Mouse (Mus musculus) urinary bladder, postnatal 10 days (tissue): ENCODE results near the gene Amotl2.
A peak's percentile ranks its signal among the peaks of the same experiment; 100 is the strongest.

Experiments used
- DNase-seq: peaks from one replicate; pipeline ENCODE4 v3.0.0; 2022; ENCODE audit warnings: low spot score

Amotl2 gene

GRCm38 (mm10) chr9:102716481-102717163 lies at the start of gene Amotl2:
TSS of gene Amotl2 (plus strand) at chr9:102716672.
- DNase-seq: no peak

- DNase-seq: no peak
Measured at GRCm38 (mm10) chr9:102668115-102668514, 48.4 kb upstream of the Amotl2 start.

GRCm38 (mm10) chr9:102668906-102669305 lies 47.6 kb upstream of the Amotl2 start:
- no peak for DNase-seq

DNA sequence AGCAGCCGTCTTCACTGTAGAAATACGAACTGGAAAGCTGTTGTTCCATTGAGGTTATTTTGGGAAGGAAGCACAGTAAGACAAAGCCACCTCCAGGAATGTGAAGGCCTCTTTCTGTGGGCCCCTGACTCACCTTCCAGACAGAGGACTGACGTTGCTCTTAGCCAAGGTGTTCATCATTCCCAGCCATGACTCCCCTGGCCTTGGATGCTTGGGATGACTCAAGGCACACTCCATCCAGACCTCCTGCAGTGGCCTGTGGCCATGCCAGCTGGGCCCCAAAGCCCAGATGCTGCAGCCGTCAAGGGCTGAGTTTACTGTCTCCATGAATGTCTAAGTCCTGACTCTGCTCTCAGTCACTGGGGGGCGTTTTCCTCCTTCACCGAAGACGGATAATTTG lies 43.1 kb upstream of the Amotl2 start:
- DNase-seq: no peak

GRCm38 (mm10) chr9:102675922-102676321 lies 40.5 kb upstream of the Amotl2 start:
- DNase-seq: no peak

- no peak for DNase-seq
Measured at GRCm38 (mm10) chr9:102681470-102681869, 35.0 kb upstream of the Amotl2 start.

GRCm38 (mm10) chr9:102687943-102688342 lies 28.5 kb upstream of the Amotl2 start:
- no peak for DNase-seq

GRCm38 (mm10) chr9:102689406-102689939 lies 27.0 kb upstream of the Amotl2 start:
- no peak for DNase-seq

GRCm38 (mm10) chr9:102689940-102690642 lies 26.4 kb upstream of the Amotl2 start:
- no peak for DNase-seq

DNA sequence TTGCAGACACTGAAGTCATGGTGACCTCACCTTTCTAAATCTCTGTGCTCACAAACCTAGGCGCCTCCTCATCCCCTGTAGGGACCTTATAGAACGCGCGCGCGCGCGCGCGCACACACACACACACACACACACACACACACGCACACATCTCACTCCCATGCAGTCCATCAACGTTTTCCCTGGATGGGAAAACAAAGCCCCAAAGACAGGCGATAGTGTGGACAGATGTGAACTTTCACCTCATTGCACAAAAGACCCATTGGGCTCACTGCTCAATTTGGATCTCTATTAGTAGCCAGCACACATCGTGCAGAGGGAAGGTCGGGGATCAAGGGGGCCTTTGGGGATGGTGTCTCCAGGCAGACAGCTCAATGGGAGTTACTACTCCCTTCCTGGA lies 25.6 kb upstream of the Amotl2 start:
- no peak for DNase-seq

DNA sequence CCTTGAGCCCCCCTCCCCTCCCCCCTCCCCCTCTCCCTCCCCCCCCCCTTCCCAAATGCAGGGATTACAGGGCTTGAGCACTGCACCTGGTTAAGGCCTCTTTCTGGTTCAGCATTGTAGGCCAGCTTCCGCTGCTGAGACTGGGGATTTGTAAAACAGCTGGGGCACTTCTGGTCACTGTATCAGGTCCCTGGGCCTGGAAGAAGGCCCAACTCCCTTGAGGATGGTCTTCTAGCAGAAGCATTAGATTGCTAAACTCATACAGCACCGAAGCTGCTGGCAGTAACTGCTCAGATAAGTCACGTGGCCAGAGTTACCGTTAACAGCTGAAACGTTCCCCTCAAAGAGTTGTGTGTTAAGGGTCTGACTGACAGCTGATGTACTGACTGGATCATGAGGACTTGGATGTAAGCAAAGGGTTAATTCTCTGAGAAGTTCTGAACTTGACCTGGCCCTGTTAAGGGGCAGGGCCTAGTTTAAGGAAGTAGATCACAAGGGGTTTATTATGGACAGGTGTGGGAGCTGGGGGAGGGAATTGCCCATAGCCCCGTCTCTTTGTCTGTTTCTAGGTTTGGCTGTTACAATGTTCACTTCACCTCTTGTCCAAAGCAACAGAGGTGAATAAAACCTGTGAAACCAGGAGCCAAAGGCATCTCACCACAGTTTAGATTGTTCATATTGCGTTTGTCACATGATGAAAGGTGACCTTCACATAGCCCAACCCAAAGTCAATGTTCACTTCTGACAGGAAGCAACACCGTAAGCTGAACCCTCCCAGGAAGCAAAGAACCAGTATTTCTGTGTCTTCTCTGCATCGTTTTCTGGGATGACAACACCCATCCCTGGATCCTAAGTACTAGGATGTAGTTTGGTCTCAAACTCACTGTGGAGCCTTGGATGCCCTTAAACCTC lies 23.7 kb upstream of the Amotl2 start:
- DNase-seq: no peak

DNA sequence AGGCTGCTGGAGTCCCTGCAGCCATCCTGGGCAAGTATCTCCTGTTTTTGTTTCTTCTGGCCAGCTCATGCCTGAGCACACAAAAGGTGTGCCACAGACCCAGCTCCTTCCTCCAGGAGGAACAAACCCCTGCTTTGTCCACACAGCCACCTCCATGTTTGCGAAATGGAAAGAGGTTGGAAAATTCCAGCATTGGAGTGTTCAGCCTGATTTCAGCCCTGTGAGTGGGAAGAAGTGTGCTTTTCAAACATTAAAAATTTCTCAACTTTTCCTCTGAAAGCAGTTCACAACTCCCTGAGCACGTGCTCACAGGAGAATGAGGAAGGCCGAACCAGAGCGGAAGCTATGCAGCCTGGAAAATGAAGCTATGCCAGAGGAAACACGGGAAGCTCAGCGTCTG lies 15.4 kb upstream of the Amotl2 start:
- no peak for DNase-seq

DNA sequence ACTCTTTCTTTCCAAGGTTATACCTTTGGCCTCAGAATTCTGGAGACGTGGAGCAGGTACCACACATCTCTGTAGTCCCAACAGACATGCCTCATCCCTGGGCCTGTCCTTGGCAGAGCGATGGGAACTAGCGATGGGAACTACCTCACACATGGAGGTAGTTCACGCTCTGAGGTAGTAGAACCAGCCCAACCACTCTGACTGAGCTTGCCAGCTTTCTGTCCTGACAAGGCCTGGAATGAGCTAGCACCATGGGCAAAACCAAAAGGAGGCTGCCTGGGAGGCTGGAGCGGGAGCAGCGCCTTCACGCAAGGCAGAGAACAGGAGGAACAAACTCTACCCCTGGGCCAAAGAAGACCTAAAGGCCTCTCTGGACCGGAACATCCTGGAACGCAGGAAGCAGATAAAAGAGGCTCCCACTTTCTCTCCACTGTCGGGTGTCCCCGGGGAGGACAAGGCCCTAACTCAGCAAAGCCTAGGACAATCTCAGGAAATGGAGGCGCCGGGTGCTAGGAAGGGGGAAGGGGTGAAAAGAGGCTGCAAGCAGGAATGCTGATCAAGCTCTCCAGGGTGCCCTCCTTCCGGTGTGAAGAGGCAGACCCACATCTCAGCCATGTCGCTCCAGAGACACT lies 6.9 kb upstream of the Amotl2 start:
- no peak for DNase-seq

DNA sequence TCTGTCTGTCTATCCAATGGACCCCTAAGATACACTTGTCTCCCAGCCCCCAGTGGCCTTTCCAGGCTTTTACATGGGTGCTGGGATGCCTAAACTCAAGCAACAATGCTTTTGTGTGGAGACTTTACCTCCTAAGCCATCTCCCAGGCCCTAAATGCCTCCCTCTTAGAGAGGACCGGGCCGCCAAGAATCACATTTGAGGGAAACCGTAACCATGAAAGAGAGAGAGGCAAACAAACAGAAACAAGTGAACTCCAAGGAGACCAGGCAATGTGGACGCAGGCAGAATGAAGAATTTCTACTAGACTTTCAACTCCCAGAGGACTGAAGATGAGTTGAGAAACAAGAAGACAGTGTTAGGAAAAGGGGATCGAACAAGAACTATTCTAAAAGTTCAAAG lies 6.0 kb upstream of the Amotl2 start:
- no peak for DNase-seq

GRCm38 (mm10) chr9:102713797-102714196 lies 2.7 kb upstream of the Amotl2 start:
- no peak for DNase-seq

- no peak for DNase-seq
Measured at GRCm38 (mm10) chr9:102714893-102715505, 1.5 kb upstream of the Amotl2 start.

DNA sequence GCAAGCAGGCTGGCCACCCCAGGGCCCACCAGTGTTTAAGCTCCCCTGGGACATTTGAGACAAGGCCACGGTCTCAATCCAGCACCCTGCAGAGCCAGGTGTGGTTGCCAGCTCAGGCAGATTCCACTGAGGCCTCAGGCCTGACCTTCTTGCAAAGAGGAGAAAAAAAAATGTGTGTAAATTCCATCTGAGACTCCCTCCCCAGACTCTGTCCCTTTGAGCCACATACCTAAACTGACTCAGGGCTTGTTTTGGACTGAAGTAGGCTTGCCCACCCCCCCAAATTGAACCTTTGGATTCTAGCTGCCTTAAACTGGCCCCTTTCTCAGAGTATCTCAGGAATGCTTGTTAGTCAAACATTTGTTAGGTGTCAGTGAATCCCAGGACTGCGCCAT lies 969 bp upstream of the Amotl2 start:
- no peak for DNase-seq

DNA sequence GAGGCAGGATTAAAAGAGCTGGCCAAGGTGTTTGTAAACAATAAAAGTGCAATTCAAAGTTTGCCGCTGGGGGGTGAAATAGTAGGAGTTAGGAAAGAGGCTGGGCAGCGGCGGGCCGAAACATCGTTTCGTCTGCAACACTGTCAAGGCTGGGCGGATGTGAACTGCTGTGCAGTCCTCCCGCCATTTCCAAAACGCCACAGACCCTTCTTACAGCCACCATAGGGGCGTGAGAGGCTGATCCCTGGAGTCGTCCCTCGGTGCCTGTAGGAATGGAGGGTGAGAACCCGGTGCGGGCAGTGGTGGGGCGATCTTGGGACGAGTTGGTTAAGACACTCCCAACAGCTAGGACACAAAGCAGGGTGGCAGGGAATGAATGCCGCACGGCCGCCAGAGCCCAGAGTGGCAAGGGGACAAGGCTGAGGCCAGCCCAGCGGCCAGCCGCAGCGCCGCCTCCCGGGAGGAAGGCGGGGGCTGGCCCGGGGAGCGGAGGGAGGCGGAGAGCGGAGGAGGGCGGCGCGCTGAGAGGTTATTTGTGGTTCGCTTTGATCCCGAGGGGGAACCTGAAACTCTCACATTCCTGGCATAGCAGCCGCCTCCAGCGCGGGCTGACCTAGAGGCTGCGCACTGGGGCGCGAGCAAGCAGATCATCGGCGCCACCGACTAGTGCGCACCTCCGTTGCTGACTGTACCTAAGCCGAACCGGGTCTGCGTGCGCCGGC lies 853 bp downstream of the Amotl2 start:
- peak; percentile 73 for DNase-seq

DNA sequence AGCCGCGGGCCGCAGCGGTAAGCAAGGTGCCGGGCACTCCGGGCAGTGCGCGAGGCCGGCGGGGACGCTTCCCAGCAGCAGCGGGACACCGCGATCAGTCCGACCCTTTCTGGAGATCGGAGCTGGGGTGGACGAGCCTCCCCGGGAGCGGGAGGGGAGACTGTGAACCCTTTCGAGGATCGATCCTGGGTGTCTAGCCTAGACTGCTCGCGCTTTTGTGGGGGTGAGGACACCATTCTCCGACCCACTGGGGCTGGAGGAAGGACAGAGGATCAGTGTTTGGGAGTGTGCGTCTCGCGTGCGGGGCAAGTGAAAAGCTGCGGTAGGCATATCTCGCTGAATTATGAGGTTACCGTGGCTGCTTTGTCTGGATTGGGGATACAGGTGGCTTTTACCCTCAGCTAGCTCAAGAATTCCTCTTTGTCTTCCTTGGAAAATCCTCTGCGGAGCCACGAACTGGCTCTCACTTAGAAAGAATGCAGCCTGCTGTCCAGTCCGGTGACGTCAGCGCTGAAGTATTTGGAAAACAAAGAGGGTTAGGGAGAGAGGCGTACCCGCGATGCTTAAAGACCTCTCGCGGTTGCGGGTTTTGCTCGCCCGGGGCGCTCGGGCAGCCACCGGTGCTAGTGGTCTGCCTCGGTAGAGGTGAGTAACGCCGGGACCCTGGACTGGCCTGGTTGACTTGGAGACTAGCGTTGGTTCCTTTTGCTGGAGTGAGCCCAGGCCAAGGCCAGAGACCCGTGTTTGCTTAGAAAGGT lies 1.6 kb downstream of the Amotl2 start:
- peak; percentile 59 for DNase-seq

DNA sequence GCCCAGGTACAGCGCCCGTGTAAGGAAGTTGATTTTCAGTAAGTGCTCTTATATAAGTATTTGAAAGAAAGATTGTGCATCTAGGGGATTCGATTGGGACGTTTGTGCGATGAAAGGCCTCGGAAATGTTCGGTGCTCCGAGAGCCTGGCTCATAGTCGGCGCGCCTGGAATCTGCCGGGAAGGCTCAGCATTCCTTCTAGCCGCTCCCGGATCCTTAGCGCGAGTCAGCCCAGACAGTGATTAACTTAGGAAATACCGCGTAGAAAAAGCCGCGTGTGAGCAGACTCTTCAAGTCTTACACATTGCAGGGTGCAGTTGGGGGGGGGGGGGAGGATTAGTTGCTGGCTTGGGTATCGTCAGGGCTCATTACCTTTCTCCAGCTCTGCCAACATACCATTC lies 2.2 kb downstream of the Amotl2 start:
- DNase-seq: no peak
